Mouse (Mus musculus) ES-E14 (cell line): ENCODE measurements around the gene Ube4a.

Source experiments
- CHD2 ChIP-seq: IDR thresholded peaks from 2 replicates; pipeline ENCODE4 v1.6.1; 2014; ENCODE audit warnings: mild to moderate bottlenecking, low read depth, low read length, inconsistent platforms
- HCFC1 ChIP-seq: IDR thresholded peaks from 2 replicates; pipeline ENCODE4 v1.6.1; 2012; ENCODE audit warnings: low read length, inconsistent platforms, borderline replicate concordance; ENCODE audit not compliant: insufficient read depth
- MAFK ChIP-seq: IDR thresholded peaks from 2 replicates; pipeline ENCODE4 v1.6.1; 2014; ENCODE audit warnings: mild to moderate bottlenecking, low read depth, low read length, inconsistent platforms; ENCODE audit not compliant: insufficient read depth
- ZC3H11A ChIP-seq: IDR thresholded peaks from 2 replicates; pipeline ENCODE4 v1.6.1; 2012; ENCODE audit warnings: low read depth, mild to moderate bottlenecking, inconsistent platforms, low read length, borderline replicate concordance
- ZNF384 ChIP-seq: IDR thresholded peaks from 2 replicates; pipeline ENCODE4 v1.6.1; 2012; ENCODE audit warnings: low read depth, low read length, inconsistent platforms

- no peak for TF ChIP-seq ZC3H11A
- no peak for TF ChIP-seq ZNF384
- TF ChIP-seq MAFK: no peak
- no peak for TF ChIP-seq HCFC1
- no peak for TF ChIP-seq CHD2
Observed at GRCm38 (mm10) chr9:44877686-44878085, 87.7 kb downstream of the Ube4a start.
